Mouse (Mus musculus): ENCODE data around the gene Lnx2. TPM values are rescaled to one million over a fixed set of nuclear protein-coding genes. Genes with fewer than 3 reads are reported as not detected.

Gene Lnx2
- polyA plus RNA-seq, 1 experiment: 9.5 TPM

DNA sequence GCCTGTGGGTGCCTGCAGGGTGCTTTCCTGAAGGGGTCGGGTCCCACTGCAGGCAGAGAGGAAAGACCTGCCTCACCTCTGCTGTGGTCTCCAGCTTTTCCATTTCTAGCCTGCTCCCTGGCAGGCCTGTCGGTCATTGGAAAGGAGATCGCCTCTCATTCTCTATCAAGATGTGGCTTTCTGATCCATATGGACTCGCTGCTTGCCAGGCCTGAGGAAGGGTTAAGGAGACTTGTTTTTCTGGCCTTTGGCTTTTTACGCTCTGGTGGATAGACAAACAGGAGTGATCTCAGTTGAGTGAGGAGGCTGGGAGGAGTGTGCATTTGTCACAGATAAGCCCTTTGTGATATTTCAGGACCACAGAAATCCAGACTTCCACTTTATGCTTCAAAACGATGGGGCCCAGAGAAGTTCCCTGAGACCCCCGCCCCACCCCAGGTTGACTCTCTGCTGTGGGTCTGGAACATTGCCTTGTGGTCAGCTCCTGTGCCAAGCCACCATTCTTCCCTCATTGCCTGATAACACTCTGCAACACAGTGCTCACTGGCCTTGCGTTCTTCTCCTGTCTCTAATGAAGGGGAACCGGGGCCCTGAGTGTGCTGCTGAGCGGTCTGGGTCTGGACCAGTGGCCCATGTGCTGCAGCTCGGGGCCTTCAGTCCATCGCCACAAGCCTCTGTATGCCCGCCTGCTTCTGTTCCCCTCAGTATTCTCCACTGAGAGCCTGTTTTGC is 32.6 kb upstream of the Lnx2 start:
- H3K27me3 ChIP-seq (ENCODE audit: control insufficient read depth, insufficient read depth, low read length): no peaks in the 10 kb centered on the region
- H3K36me3 ChIP-seq (ENCODE audit: control insufficient read depth, insufficient read depth, low read length): no peaks in the 10 kb centered on the region
- no peaks in the 10 kb centered on the region for H3K4me1 ChIP-seq (ENCODE audit: control insufficient read depth, insufficient read depth, low read length)
- H3K27ac ChIP-seq (ENCODE audit: control insufficient read depth, insufficient read depth, low read depth, low read length): no peak overlapping the region
- no peak overlapping the region for H3K4me3 ChIP-seq (ENCODE audit: control insufficient read depth, low read depth, low read length)
- TF ChIP-seq POLR2A (IDR thresholded peaks at IDR 0.05; ENCODE audit: control insufficient read depth, low read depth, low read length) (no peak), CTCF (IDR thresholded peaks at IDR 0.05; ENCODE audit: control insufficient read depth, insufficient read depth, insufficient replicate concordance, low read depth, low read length) (no peak)

DNA sequence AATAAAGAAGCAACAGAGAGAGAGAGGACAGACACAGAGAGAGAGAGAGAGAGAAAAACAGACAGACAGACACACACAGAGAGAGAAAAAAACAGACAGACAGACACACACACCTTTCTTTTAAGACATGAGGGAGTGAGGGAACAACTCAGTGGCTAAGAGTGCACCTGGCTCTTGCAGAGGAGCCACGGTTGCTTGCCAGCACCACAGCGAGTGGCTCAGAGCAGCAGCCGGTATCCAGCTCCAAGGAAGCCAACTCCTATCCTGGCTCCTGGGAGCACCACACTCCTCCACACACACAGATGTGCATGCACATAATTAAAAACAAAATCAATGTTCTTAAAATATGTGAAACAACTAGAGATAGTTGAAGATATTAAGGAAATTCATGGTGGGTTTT is 30.9 kb upstream of the Lnx2 start:
- Histone ChIP-seq H3K4me1 (ENCODE audit: control insufficient read depth, insufficient read depth, low read length) (no peaks in the 10 kb centered on the region), H3K27ac (ENCODE audit: control insufficient read depth, insufficient read depth, low read depth, low read length) (no peak overlapping the region), H3K36me3 (ENCODE audit: control insufficient read depth, insufficient read depth, low read length) (no peaks in the 10 kb centered on the region), H3K4me3 (ENCODE audit: control insufficient read depth, low read depth, low read length) (no peak overlapping the region), H3K27me3 (ENCODE audit: control insufficient read depth, insufficient read depth, low read length) (no peaks in the 10 kb centered on the region)
- TF ChIP-seq POLR2A (IDR thresholded peaks at IDR 0.05; ENCODE audit: control insufficient read depth, low read depth, low read length) (no peak), CTCF (IDR thresholded peaks at IDR 0.05; ENCODE audit: control insufficient read depth, insufficient read depth, insufficient replicate concordance, low read depth, low read length) (no peak)

DNA sequence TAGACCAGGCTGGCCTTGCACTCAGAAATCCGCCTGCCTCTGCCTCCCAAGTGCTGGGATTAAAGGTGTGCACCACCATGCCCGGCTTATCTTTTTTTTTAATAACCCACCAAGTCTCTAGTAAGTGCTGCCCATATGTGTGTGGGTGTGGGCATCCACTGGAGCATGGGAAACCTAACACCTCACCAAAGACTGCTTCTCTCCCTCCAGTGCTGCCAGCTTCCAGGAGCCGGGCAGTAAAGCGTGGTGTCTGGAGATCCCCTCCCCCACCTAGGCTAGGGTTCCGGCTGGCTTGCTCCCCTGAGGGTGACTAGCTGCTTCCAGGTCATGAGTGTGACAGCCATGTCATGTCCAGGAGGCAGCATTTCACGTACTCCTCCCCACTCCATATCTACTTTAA is 25.9 kb upstream of the Lnx2 start:
- Histone ChIP-seq H3K4me1 (ENCODE audit: control insufficient read depth, insufficient read depth, low read length) (no peaks in the 10 kb centered on the region), H3K4me3 (ENCODE audit: control insufficient read depth, low read depth, low read length) (no peak overlapping the region), H3K36me3 (ENCODE audit: control insufficient read depth, insufficient read depth, low read length) (no peaks in the 10 kb centered on the region; the same call in none of the 2 replicates), H3K27me3 (ENCODE audit: control insufficient read depth, insufficient read depth, low read length) (no peaks in the 10 kb centered on the region), H3K27ac (ENCODE audit: control insufficient read depth, insufficient read depth, low read depth, low read length) (no peak overlapping the region)
- no peak for TF ChIP-seq CTCF (IDR thresholded peaks at IDR 0.05; ENCODE audit: control insufficient read depth, insufficient read depth, insufficient replicate concordance, low read depth, low read length)
- TF ChIP-seq POLR2A (IDR thresholded peaks at IDR 0.05; ENCODE audit: control insufficient read depth, low read depth, low read length): no peak

DNA sequence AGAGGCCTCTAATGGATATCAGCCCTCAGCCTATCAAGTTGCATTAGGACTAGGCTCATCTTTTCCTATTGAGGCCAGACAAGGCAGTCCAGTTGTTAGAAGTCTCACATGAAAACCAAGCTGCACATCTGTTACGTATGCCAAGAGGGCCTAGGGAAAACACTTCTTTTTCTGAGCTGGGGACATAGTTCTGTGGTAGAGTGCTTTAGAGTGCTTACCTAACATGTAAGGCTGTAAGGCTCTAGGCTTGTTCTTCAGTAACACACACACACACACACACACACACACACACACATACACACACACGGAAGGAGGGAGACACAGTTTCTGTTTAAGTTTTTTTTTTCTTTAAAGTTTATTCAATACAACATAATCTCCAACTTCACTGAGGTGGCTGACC is 23.8 kb upstream of the Lnx2 start:
- no peak overlapping the region for H3K4me3 ChIP-seq (ENCODE audit: control insufficient read depth, low read depth, low read length)
- H3K4me1 ChIP-seq (ENCODE audit: control insufficient read depth, insufficient read depth, low read length): no peaks in the 10 kb centered on the region
- H3K27ac ChIP-seq (ENCODE audit: control insufficient read depth, insufficient read depth, low read depth, low read length): no peak overlapping the region
- TF ChIP-seq CTCF (IDR thresholded peaks at IDR 0.05; ENCODE audit: control insufficient read depth, insufficient read depth, insufficient replicate concordance, low read depth, low read length) (no peak), POLR2A (IDR thresholded peaks at IDR 0.05; ENCODE audit: control insufficient read depth, low read depth, low read length) (no peak)
- no peaks in the 10 kb centered on the region for H3K27me3 ChIP-seq (ENCODE audit: control insufficient read depth, insufficient read depth, low read length)
- no peaks in the 10 kb centered on the region; the same call in none of the 2 replicates for H3K36me3 ChIP-seq (ENCODE audit: control insufficient read depth, insufficient read depth, low read length)

DNA sequence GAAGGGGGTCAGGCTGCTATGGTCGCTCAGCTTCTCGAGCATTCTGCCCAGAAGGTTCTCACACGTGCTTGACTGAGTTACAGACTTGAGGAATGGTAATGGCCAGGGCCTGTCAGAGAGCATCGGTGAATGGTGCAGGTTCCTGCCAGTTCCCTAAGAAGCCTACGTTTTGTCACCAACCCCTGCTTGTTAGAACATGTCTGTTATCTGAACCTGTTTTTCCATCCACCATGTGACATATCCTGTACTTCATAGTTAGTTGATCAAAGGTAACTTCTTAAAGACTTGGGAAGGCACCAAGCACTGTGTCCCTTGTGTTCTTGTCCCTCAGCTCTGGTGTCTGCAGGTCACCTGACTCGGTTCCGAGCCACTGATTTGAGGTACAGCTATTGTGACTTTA is 22.3 kb upstream of the Lnx2 start:
- Histone ChIP-seq H3K27ac (ENCODE audit: control insufficient read depth, insufficient read depth, low read depth, low read length) (no peak overlapping the region), H3K27me3 (ENCODE audit: control insufficient read depth, insufficient read depth, low read length) (no peaks in the 10 kb centered on the region), H3K4me1 (ENCODE audit: control insufficient read depth, insufficient read depth, low read length) (no peaks in the 10 kb centered on the region), H3K36me3 (ENCODE audit: control insufficient read depth, insufficient read depth, low read length) (no peaks in the 10 kb centered on the region; the same call in none of the 2 replicates), H3K4me3 (ENCODE audit: control insufficient read depth, low read depth, low read length) (no peak overlapping the region)
- TF ChIP-seq CTCF (IDR thresholded peaks at IDR 0.05; ENCODE audit: control insufficient read depth, insufficient read depth, insufficient replicate concordance, low read depth, low read length) (no peak), POLR2A (IDR thresholded peaks at IDR 0.05; ENCODE audit: control insufficient read depth, low read depth, low read length) (no peak)

DNA sequence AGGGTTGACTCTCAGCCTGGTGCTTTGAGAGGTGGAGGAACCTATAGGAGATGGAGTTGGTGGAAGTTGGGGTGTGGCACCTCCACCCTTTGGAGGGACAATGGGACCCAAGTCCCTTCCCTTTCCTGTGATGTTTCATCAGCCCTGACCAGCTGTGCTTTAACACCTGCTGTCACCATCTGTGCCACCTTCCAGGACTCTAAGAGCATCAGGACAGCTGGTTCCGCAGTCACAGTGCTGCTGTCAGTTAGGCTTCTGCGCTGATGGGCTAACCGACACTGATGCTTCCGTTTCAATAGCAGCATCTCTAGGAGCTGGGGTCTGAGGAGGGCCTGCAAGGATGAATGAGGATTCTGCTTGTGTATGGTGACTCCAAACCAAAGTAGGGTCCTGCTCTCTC is 20.2 kb upstream of the Lnx2 start:
- Histone ChIP-seq H3K27me3 (ENCODE audit: control insufficient read depth, insufficient read depth, low read length) (no peaks in the 10 kb centered on the region), H3K27ac (ENCODE audit: control insufficient read depth, insufficient read depth, low read depth, low read length) (no peak overlapping the region), H3K4me3 (ENCODE audit: control insufficient read depth, low read depth, low read length) (no peak overlapping the region), H3K36me3 (ENCODE audit: control insufficient read depth, insufficient read depth, low read length) (no peaks in the 10 kb centered on the region; the same call in none of the 2 replicates), H3K4me1 (ENCODE audit: control insufficient read depth, insufficient read depth, low read length) (no peaks in the 10 kb centered on the region)
- TF ChIP-seq POLR2A (IDR thresholded peaks at IDR 0.05; ENCODE audit: control insufficient read depth, low read depth, low read length): no peak
- no peak for TF ChIP-seq CTCF (IDR thresholded peaks at IDR 0.05; ENCODE audit: control insufficient read depth, insufficient read depth, insufficient replicate concordance, low read depth, low read length)

DNA sequence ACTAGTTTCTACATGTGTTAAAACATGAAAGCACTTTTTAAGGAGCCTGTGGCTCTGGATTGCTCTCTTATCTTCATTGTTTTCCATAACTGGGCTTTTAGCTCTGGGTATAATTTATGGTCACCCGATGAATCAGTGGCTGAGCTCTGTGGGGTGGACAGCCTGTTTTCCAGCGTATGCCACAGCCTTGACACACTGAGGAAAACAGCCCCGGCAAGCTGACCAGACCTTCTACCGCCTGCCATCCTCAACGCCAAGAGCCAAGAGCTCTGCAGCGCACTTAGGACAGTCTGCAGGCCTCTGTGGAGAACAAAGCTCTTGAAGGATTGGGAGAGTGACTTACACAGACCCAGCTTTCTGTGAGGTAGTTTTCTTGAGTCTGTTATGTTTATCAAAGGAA is 17.9 kb upstream of the Lnx2 start:
- no peak for TF ChIP-seq POLR2A (IDR thresholded peaks at IDR 0.05; ENCODE audit: control insufficient read depth, low read depth, low read length)
- TF ChIP-seq CTCF (IDR thresholded peaks at IDR 0.05; ENCODE audit: control insufficient read depth, insufficient read depth, insufficient replicate concordance, low read depth, low read length): no peak
- Histone ChIP-seq H3K27ac (ENCODE audit: control insufficient read depth, insufficient read depth, low read depth, low read length) (no peak overlapping the region), H3K27me3 (ENCODE audit: control insufficient read depth, insufficient read depth, low read length) (no peaks in the 10 kb centered on the region), H3K4me3 (ENCODE audit: control insufficient read depth, low read depth, low read length) (no peak overlapping the region), H3K4me1 (ENCODE audit: control insufficient read depth, insufficient read depth, low read length) (no peaks in the 10 kb centered on the region), H3K36me3 (ENCODE audit: control insufficient read depth, insufficient read depth, low read length) (no peaks in the 10 kb centered on the region; the same call in 1 of the 2 replicates)

Measured in testis, adult 2 months (tissue).